Mouse (Mus musculus): Measurements from ENCODE around the gene Rem1. TPM values are rescaled to one million over a fixed set of nuclear protein-coding genes. Genes with fewer than 3 reads are reported as not detected.

The Rem1 gene
- 8.9 and 10.3 TPM in 2 replicates for polyA plus RNA-seq (2015; fragmentation: Nextera tagmentation; extraction: Ambion mirVana)

DNA sequence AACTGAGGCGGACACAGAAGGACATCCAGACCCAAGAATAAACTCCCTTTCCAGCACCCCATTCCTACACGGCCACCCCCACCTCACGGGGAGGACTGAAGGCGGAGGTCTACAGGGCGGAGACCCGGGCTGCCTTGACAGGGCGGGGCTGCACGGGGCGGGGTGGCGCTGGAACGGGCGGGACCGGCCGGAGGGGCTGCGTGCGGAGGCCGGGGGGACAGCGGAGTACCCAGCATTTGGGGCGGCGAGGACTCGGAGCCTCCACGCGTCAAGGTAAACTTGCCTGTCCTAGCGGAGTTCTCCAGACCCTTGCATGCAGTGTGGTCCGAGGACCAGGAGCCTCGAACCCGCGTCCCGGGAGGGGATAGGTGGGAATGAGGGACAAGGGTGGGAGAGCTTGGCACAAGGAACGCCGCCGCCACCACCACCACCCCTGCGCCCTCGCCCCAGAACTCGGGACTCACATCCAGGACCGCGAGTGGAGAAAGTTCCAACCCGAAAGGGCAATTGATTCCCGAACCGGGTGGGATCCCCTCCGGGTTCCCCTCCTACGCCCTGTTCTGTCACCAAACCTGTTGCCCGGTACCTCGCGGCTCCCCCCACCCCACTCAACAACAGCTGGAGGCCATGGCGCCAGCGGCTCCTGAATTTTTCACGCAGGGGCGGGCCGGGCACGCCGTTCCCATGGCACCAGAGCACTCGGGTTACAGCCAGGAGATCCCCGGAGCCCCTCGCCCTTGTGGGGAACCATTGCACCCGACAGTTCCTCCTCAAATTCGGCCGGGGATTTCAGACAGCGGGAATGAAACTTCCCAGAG is at the start of gene Rem1:
Gene Rem1 (plus strand): TSS at position 178 of the 818 bp plus-strand sequence.

GRCm38 (mm10) chr2:152580107-152580506 is 46.6 kb upstream of the Rem1 start, which contains the start of gene Defb19:
TSS of gene Defb19 (minus strand) at chr2:152580312.

DNA sequence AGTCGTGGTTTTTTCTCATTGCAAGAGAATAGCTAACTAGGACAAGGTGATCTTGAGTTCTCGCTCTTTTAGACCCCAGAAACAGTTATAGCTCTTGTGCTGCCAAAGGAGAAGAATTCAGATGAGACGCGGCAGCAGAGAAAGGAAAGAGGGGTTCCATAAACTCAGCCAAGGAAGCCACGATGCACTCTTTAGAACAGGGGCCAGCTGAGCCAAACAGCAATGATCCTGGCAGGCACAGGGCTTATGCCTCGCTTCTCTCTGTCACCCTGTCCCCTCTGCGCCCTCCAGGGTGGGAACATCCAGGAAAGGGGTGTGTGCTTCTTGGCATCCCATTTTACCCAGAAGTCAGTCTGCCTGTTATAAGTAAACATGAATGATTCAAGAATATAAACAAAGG is 27.5 kb upstream of the Rem1 start, which contains the start of gene Defb45:
Gene Defb45 (minus strand): TSS at position 101 of the 400 bp plus-strand sequence.

DNA sequence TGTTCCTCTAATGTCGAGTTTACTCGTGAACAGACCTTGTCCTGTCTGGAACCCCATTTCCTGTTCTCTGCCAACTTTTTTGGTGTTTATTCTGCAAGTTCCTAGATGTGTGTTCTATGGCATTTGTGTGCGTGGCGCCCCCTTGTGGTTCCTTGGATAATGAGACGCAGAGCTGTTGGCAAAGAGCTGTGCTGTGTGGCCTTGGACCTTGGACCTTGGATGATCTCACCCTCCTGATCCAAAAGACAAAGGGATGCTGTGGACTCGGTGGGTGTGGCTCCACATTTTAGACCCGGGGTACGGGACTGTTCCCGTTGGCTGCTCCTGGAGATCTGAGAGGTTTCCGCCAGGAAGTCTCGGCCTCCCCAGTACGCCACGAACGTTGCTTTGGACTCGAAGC is 22.7 kb upstream of the Rem1 start, which contains the start of gene Defb36:
Gene Defb36 (plus strand): TSS at position 271 of the 400 bp plus-strand sequence.

DNA sequence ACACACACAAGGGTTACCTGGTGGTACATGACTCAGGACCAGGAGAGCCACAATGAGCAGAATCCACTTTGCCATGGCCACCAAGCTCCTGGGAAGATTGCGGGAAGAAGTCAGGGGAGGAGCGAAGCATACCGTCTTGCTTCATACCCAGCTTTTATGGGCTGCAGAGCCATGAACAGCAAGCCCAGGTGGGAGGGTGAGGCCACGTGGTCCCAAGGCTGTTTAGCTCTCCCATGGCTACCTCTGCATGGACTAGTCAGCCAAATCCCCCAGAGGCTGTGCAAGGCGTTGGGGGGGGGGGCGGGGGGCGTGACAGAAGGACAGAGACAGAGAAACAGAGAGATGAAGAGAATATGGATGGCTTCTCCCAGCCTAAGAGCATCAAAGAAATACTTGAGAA is 3.8 kb upstream of the Rem1 start, which contains the start of gene Defb25:
Gene Defb25 (minus strand): TSS at position 101 of the 400 bp plus-strand sequence.

DNA sequence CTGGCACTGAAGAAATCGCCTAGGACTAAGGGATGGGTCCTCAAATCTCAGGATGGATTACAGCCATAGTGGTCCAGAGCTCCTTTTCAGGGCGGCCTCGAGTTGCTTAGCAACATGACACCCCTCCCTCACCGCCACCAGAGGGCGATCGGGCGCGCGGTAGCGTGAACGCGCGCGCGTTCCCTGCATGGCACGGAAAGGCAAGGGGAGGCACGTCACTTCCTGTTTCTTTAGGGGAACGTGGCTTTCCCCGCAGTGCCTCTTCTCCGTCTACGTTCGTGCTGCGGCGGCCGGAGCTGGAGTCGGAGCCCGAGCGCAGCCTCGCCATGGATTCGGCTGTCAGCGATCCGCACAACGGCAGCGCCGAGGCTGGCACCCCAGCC is 42.5 kb downstream of the Rem1 start, which contains the start of gene H13:
Gene H13 (plus strand): TSS at position 206 of the 383 bp plus-strand sequence.

Other genes starting within 250 kb of the Rem1 start
- gene Sox12, start 228.9 kb upstream of the Rem1 start, polyA plus RNA-seq (2015; fragmentation: Nextera tagmentation; extraction: Ambion mirVana) = 6.8 and 6.9 TPM in 2 replicates
- 16.3 and 19.2 TPM in 2 replicates for gene Zcchc3, start 211.9 kb upstream of the Rem1 start, polyA plus RNA-seq (2015; fragmentation: Nextera tagmentation; extraction: Ambion mirVana)
- 0.54 and 0.61 TPM in 2 replicates for gene 6820408C15Rik, start 211.4 kb upstream of the Rem1 start, polyA plus RNA-seq (2015; fragmentation: Nextera tagmentation; extraction: Ambion mirVana)
- gene Defb23, start 162.3 kb upstream of the Rem1 start, polyA plus RNA-seq (2015; fragmentation: Nextera tagmentation; extraction: Ambion mirVana) = not detected in 2 replicates
- not detected in 2 replicates for gene Defb20, start 149.9 kb upstream of the Rem1 start, polyA plus RNA-seq (2015; fragmentation: Nextera tagmentation; extraction: Ambion mirVana)
- gene Defb22, start 136.8 kb upstream of the Rem1 start, polyA plus RNA-seq (2015; fragmentation: Nextera tagmentation; extraction: Ambion mirVana) = not detected in 2 replicates
- not detected in 2 replicates for gene Defb26, start 115.3 kb upstream of the Rem1 start, polyA plus RNA-seq (2015; fragmentation: Nextera tagmentation; extraction: Ambion mirVana)
- gene Defb28, start 108.7 kb upstream of the Rem1 start, polyA plus RNA-seq (2015; fragmentation: Nextera tagmentation; extraction: Ambion mirVana) = not detected in 2 replicates
- 0.41 TPM in 1 of 2 replicates, not detected in the other for gene Defb29, start 86.9 kb upstream of the Rem1 start, polyA plus RNA-seq (2015; fragmentation: Nextera tagmentation; extraction: Ambion mirVana)
- gene Gm17416, start 57.6 kb upstream of the Rem1 start, polyA plus RNA-seq (2015; fragmentation: Nextera tagmentation; extraction: Ambion mirVana) = not detected in 2 replicates
- not detected in 2 replicates for gene Defb21, start 54.2 kb upstream of the Rem1 start, polyA plus RNA-seq (2015; fragmentation: Nextera tagmentation; extraction: Ambion mirVana)
- gene Defb19, start 46.6 kb upstream of the Rem1 start, polyA plus RNA-seq (2015; fragmentation: Nextera tagmentation; extraction: Ambion mirVana) = 10.1 and 18.3 TPM in 2 replicates
- not detected in 2 replicates for gene Defb45, start 27.6 kb upstream of the Rem1 start, polyA plus RNA-seq (2015; fragmentation: Nextera tagmentation; extraction: Ambion mirVana)
- 9.0 and 10.7 TPM in 2 replicates for gene Defb36, start 22.6 kb upstream of the Rem1 start, polyA plus RNA-seq (2015; fragmentation: Nextera tagmentation; extraction: Ambion mirVana)
- gene Defb25, start 3.9 kb upstream of the Rem1 start, polyA plus RNA-seq (2015; fragmentation: Nextera tagmentation; extraction: Ambion mirVana) = 4.1 and 5.2 TPM in 2 replicates
- gene H13, start 42.5 kb downstream of the Rem1 start, polyA plus RNA-seq (2015; fragmentation: Nextera tagmentation; extraction: Ambion mirVana) = 141 and 183 TPM in 2 replicates
- gene Mcts2, start 60.1 kb downstream of the Rem1 start, polyA plus RNA-seq (2015; fragmentation: Nextera tagmentation; extraction: Ambion mirVana) = 52.4 and 57.4 TPM in 2 replicates
- 91.1 and 97.3 TPM in 2 replicates for gene Id1, start 109.3 kb downstream of the Rem1 start, polyA plus RNA-seq (2015; fragmentation: Nextera tagmentation; extraction: Ambion mirVana)
- gene Cox4i2, start 127.2 kb downstream of the Rem1 start, polyA plus RNA-seq (2015; fragmentation: Nextera tagmentation; extraction: Ambion mirVana) = 10.2 and 12.2 TPM in 2 replicates
- gene Bcl2l1, start 204.8 kb downstream of the Rem1 start, polyA plus RNA-seq (2015; fragmentation: Nextera tagmentation; extraction: Ambion mirVana) = 59.1 and 59.8 TPM in 2 replicates
- 17.0 and 17.4 TPM in 2 replicates for gene Tpx2, start 221.0 kb downstream of the Rem1 start, polyA plus RNA-seq (2015; fragmentation: Nextera tagmentation; extraction: Ambion mirVana)